Mouse (Mus musculus) hindbrain, embryonic 12.5 days (tissue): ENCODE measurements around the gene Dmrtc2. TPM values are rescaled to one million over a fixed set of nuclear protein-coding genes. Genes with fewer than 3 reads are reported as not detected.
"Not testable (repeated sequence)": the region's sequence is repeated elsewhere in the genome, so short reads cannot be mapped to it uniquely, and the experiment has no call there.

Experiments
- ATAC-seq: fragments of 200-750 bp; cut with Nextera tagmentation; 2 replicates; pipeline ENCODE4 v1.8.0; 2017; ENCODE audit warnings: moderate TSS enrichment; ENCODE audit not compliant: low FRiP score
- H3K27ac ChIP-seq: fragments of 300-500 bp; sonication (generic); 2 replicates; pipeline ENCODE4 v1.5.1; 2016; ENCODE audit warnings: mild to moderate bottlenecking
- H3K27me3 ChIP-seq: fragments of 300-500 bp; sonication (generic); 2 replicates; pipeline ENCODE4 v1.6.1; 2016; ENCODE audit warnings: mild to moderate bottlenecking
- H3K36me3 ChIP-seq: fragments of 300-500 bp; sonication (generic); 2 replicates; pipeline ENCODE4 v1.6.1; 2016; ENCODE audit warnings: mild to moderate bottlenecking
- H3K4me1 ChIP-seq: fragments of 300-500 bp; sonication (generic); 2 replicates; pipeline ENCODE4 v1.6.1; 2016
- H3K4me2 ChIP-seq: fragments of 300-500 bp; sonication (generic); replicated peaks from 2 replicates; pipeline ENCODE4 v1.6.1; 2016; ENCODE audit warnings: mild to moderate bottlenecking
- H3K4me3 ChIP-seq: fragments of 300-500 bp; sonication (generic); 2 replicates; pipeline ENCODE4 v1.5.1; 2016; ENCODE audit warnings: mild to moderate bottlenecking
- H3K9ac ChIP-seq: fragments of 300-500 bp; sonication (generic); 2 replicates; pipeline ENCODE4 v1.6.1; 2016; ENCODE audit warnings: mild to moderate bottlenecking, moderate library complexity
- H3K9me3 ChIP-seq: fragments of 300-500 bp; sonication (generic); replicated peaks from 2 replicates; pipeline ENCODE4 v1.6.1; 2016; ENCODE audit warnings: mild to moderate bottlenecking
- WGBS: fragments of 180-500 bp; shearing (Covaris S2); methylation state at CpG from one replicate; pipeline ENCODE4 v1.1.7; 2016; 5-methylcytosine and 5-hydroxymethylcytosine counted together
- polyA plus RNA-seq: library from polyadenylated mRNA; unstranded; fragments of >200 nt; fragmentation: Nextera tagmentation; extraction: Ambion mirVana; gene quantifications from 2 replicates; pipeline ENCODE4 v1.2.1, GENCODE M21; 2016

The Dmrtc2 gene
- 0.27 TPM in 1 of 2 replicates, not detected in the other for polyA plus RNA-seq

- ATAC-seq, result no peak
- Histone ChIP-seq H3K4me2 (peak within 1 kb of the TSS; percentile 15; the same call in 1 of the 2 replicates), H3K9me3 (peaks cover 3% of the 10 kb centered on the region; the same call in 1 of the 2 replicates), H3K27me3 (peaks cover 14% of the 10 kb centered on the region), H3K36me3 (no peaks in the 10 kb centered on the region), H3K4me3 (no peak within 1 kb of the TSS), H3K4me1 (no peaks in the 10 kb centered on the region), H3K27ac (no peak within 1 kb of the TSS), H3K9ac (no peak within 1 kb of the TSS)
- WGBS, result 54% methylated on average over 41 of the region's 41 CpGs
Observed at GRCm38 (mm10) chr7:24869532-24870165, at the start of gene Dmrtc2, which contains the start of gene Lypd4. Gene Dmrtc2 (plus strand): TSS chr7:24870057. Gene Lypd4 (minus strand): TSS chr7:24869941.

GRCm38 (mm10) chr7:24824452-24824851, 45.4 kb upstream of the Dmrtc2 start:
- no peaks in the 10 kb centered on the region for H3K4me1 ChIP-seq
- no peak overlapping the region for H3K27ac ChIP-seq
- H3K36me3 ChIP-seq, result no peaks in the 10 kb centered on the region
- no peaks in the 10 kb centered on the region for H3K27me3 ChIP-seq
- no peak overlapping the region for H3K4me3 ChIP-seq
- 76% methylated on average over 7 of the region's 7 CpGs for WGBS
- H3K9me3 ChIP-seq, result no peaks in the 10 kb centered on the region
- H3K4me2 ChIP-seq, result no peak overlapping the region
- ATAC-seq, result no peak
- H3K9ac ChIP-seq, result no peak overlapping the region

DNA sequence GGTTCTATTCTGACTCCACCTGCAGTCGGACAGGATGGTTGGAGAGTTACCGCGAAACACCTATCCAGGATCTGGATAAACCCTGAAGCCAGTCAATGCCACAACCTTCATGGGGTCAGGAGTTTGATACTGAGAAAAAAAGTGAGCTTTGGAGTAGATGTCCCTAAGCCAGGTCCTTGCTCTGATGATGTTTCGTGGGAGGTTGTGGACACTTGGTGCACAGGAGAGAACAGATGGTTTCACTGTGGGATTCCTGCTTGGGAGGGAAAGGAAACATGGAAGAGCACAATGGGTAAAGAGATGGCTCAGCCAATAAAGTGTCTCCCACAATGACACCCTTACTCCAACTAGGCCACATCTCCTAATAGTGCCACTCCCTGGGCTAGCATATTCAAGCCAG, 42.7 kb upstream of the Dmrtc2 start:
- Histone ChIP-seq H3K27ac (no peak overlapping the region), H3K9me3 (no peaks in the 10 kb centered on the region), H3K36me3 (no peaks in the 10 kb centered on the region), H3K4me3 (no peak overlapping the region), H3K27me3 (no peaks in the 10 kb centered on the region), H3K4me2 (no peak overlapping the region), H3K4me1 (no peaks in the 10 kb centered on the region), H3K9ac (no peak overlapping the region)
- 91% methylated on average over 4 of the region's 4 CpGs for WGBS
- no peak for ATAC-seq

DNA sequence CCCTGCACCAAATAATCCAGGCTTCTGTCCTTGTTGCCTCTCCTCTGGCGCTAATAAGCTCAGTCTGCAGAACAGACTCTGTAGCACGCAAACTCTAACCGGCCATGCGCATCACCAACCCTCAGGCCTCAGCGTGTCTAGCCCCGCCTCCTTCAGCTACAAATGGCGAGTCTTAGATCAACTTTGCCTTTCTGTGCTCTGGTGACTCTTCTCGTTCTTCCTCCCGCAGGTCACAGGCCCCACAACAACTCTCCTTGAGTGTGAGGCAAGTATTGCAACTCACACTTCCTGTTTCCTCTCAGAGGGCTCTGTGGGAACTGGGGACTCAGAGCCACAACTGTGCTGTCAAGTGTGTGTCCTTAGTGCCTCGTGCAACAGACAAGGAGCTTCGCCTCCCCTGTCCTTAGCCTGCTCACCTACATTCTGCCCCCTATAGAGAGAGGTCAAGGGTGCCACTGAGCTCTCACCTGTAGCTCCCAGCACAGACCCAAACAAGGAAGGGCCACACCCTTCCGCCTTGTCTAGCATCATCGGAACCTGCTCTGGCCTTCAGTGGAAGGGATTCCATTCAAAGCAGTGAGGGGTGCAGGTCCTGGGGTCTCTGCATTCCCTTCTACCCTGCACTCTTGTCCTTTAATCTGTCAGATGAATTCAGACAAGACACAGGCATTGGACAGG, 31.0 kb upstream of the Dmrtc2 start:
- not testable (repeated sequence) for H3K4me3 ChIP-seq, H3K36me3 ChIP-seq, H3K27me3 ChIP-seq, H3K9me3 ChIP-seq, H3K9ac ChIP-seq, H3K27ac ChIP-seq, H3K4me1 ChIP-seq, H3K4me2 ChIP-seq, ATAC-seq
- WGBS, result 66% methylated on average over 13 of the region's 13 CpGs

- Histone ChIP-seq H3K27me3 (no peaks in the 10 kb centered on the region), H3K4me2 (no peak overlapping the region), H3K4me3 (no peak overlapping the region), H3K4me1 (peaks cover 2% of the 10 kb centered on the region; the same call in 1 of the 2 replicates), H3K36me3 (no peaks in the 10 kb centered on the region), H3K9me3 (no peaks in the 10 kb centered on the region), H3K9ac (no peak overlapping the region), H3K27ac (no peak overlapping the region)
- 74% methylated on average over 8 of the region's 8 CpGs for WGBS
- no peak for ATAC-seq
Observed at GRCm38 (mm10) chr7:24839410-24839808, 30.4 kb upstream of the Dmrtc2 start.

GRCm38 (mm10) chr7:24840331-24840730, 29.5 kb upstream of the Dmrtc2 start:
- ATAC-seq, result no peak
- no peaks in the 10 kb centered on the region for H3K27me3 ChIP-seq
- H3K36me3 ChIP-seq, result no peaks in the 10 kb centered on the region
- no peaks in the 10 kb centered on the region for H3K9me3 ChIP-seq
- peaks cover 2% of the 10 kb centered on the region; the same call in 1 of the 2 replicates for H3K4me1 ChIP-seq
- WGBS, result 54% methylated on average over 3 of the region's 3 CpGs
- H3K27ac ChIP-seq, result no peak overlapping the region
- no peak overlapping the region for H3K4me3 ChIP-seq
- H3K9ac ChIP-seq, result no peak overlapping the region
- H3K4me2 ChIP-seq, result no peak overlapping the region

- Histone ChIP-seq H3K27me3 (no peaks in the 10 kb centered on the region), H3K27ac (no peak overlapping the region), H3K36me3 (no peaks in the 10 kb centered on the region), H3K4me1 (peaks cover 2% of the 10 kb centered on the region; the same call in 1 of the 2 replicates), H3K9me3 (no peaks in the 10 kb centered on the region), H3K9ac (no peak overlapping the region), H3K4me3 (no peak overlapping the region), H3K4me2 (no peak overlapping the region)
- no peak for ATAC-seq
- 79% methylated on average over 4 of the region's 4 CpGs for WGBS
Observed at GRCm38 (mm10) chr7:24841009-24841408, 28.8 kb upstream of the Dmrtc2 start.

DNA sequence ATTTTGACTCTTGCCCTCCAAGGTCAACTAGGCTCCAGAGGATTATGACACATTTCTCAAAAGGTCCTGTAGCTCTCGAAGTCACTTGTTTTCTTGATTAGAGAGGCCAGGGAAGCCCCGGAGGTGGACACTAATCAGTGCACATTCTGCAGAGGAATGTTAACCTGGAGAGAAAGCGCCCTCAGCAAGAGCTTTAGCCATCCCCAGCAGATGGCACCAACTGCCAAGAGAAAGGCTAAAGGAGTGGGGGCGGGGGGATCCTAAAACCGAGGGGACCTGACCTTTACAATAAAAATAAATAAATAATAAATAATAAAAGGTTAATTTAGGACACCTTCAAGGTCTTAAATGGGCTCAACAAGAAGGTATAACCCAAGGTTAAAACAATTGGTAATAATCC, 25.7 kb upstream of the Dmrtc2 start:
- H3K9me3 ChIP-seq, result no peaks in the 10 kb centered on the region
- H3K4me3 ChIP-seq, result no peak overlapping the region
- no peak for ATAC-seq
- no peaks in the 10 kb centered on the region for H3K4me1 ChIP-seq
- H3K27ac ChIP-seq, result no peak overlapping the region
- 45% methylated on average over 5 of the region's 5 CpGs for WGBS
- no peaks in the 10 kb centered on the region for H3K36me3 ChIP-seq
- H3K4me2 ChIP-seq, result no peak overlapping the region
- H3K27me3 ChIP-seq, result no peaks in the 10 kb centered on the region
- H3K9ac ChIP-seq, result no peak overlapping the region

DNA sequence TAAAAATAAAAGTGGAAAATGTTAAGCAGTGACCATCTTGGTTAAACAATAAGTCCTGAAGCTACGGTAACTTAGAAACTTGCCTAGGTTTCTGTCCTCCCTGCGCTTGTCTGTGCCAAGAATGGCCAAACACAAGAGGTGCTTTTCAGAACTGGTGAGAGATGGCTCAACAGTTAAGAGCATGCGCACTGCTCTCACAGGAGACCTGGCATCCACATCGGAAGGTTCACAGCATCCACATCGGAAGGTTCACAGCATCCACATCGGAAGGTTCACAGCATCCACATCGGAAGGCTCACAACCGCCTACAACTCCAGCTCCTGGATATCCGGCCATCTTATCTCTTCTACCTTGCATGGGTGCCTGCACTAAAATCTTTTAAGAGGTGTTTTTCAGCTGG, 24.7 kb upstream of the Dmrtc2 start:
- Histone ChIP-seq H3K4me1 (no peaks in the 10 kb centered on the region), H3K36me3 (no peaks in the 10 kb centered on the region)

GRCm38 (mm10) chr7:24845713-24846112, 24.1 kb upstream of the Dmrtc2 start:
- no peaks in the 10 kb centered on the region for H3K36me3 ChIP-seq
- H3K4me1 ChIP-seq, result no peaks in the 10 kb centered on the region
- no peak overlapping the region for H3K27ac ChIP-seq
- no peak overlapping the region for H3K9ac ChIP-seq
- no peak overlapping the region for H3K4me2 ChIP-seq
- H3K4me3 ChIP-seq, result no peak overlapping the region
- ATAC-seq, result no peak
- no peaks in the 10 kb centered on the region for H3K9me3 ChIP-seq
- no peaks in the 10 kb centered on the region for H3K27me3 ChIP-seq
- 6% methylated on average over 6 of the region's 6 CpGs for WGBS

More for the DNA sequence above, 24.7 kb upstream of the Dmrtc2 start:
- Histone ChIP-seq H3K4me2 (no peak overlapping the region), H3K9me3 (no peaks in the 10 kb centered on the region), H3K27ac (no peak overlapping the region), H3K9ac (no peak overlapping the region), H3K27me3 (no peaks in the 10 kb centered on the region), H3K4me3 (no peak overlapping the region)
- ATAC-seq, result no peak
- 85% methylated on average over 9 of the region's 9 CpGs for WGBS

GRCm38 (mm10) chr7:24846576-24846975, 23.3 kb upstream of the Dmrtc2 start:
- H3K27me3 ChIP-seq, ATAC-seq, H3K9me3 ChIP-seq, H3K4me2 ChIP-seq, H3K27ac ChIP-seq, H3K9ac ChIP-seq, H3K36me3 ChIP-seq, H3K4me3 ChIP-seq, H3K4me1 ChIP-seq: not testable (repeated sequence)
- 56% methylated on average over 2 of the region's 2 CpGs for WGBS

DNA sequence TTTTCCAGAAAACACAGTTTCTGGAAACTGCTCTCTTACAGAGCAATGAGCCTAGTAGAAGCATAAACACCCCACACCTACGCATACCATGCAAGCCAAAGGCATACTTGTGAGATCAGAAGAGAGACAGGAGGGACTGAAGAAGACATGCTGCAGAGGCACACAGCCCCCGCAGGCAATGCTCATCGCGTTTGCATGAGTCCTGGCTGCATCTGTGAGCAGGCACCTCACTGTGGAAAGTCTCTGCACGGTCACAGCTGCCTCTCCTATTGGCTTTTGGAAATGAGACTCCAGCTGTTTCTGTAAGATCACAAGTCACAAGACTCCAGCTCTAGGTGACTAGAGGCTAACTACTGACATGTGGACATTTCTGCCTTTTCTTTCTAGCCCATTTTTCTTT, 19.7 kb upstream of the Dmrtc2 start:
- H3K4me3 ChIP-seq, result no peak overlapping the region
- H3K27ac ChIP-seq, result no peak overlapping the region
- no peak overlapping the region for H3K9ac ChIP-seq
- WGBS, result 18% methylated on average over 5 of the region's 5 CpGs
- H3K4me2 ChIP-seq, result no peak overlapping the region
- no peaks in the 10 kb centered on the region for H3K36me3 ChIP-seq
- H3K9me3 ChIP-seq, result no peaks in the 10 kb centered on the region
- ATAC-seq, result no peak
- H3K4me1 ChIP-seq, result no peaks in the 10 kb centered on the region
- no peaks in the 10 kb centered on the region for H3K27me3 ChIP-seq

- no peaks in the 10 kb centered on the region for H3K4me1 ChIP-seq
- no peaks in the 10 kb centered on the region for H3K27me3 ChIP-seq
- no peaks in the 10 kb centered on the region for H3K36me3 ChIP-seq
- no peak for ATAC-seq
- no peak overlapping the region for H3K4me3 ChIP-seq
- no peaks in the 10 kb centered on the region for H3K9me3 ChIP-seq
- H3K27ac ChIP-seq, result no peak overlapping the region
- no peak overlapping the region for H3K9ac ChIP-seq
- H3K4me2 ChIP-seq, result no peak overlapping the region
- WGBS, result 34% methylated on average over 6 of the region's 6 CpGs
Observed at GRCm38 (mm10) chr7:24850899-24851303, 19.0 kb upstream of the Dmrtc2 start.
